Mouse (Mus musculus) kidney, postnatal 0 days (tissue): Measurements from ENCODE around the gene Ttc19. TPM values are rescaled to one million over a fixed set of nuclear protein-coding genes. Genes with fewer than 3 reads are reported as not detected.

ENCODE experiments used
- ATAC-seq: fragments of 200-750 bp; cut with Nextera tagmentation; replicated peaks from 2 replicates; pipeline ENCODE4 v1.8.0; 2017; ENCODE audit warnings: low read depth, moderate number of reproducible peaks, moderate TSS enrichment, moderate library complexity; ENCODE audit not compliant: low FRiP score
- DNase-seq: peaks from one replicate; pipeline ENCODE4 v3.0.0-alpha.2; 2016; ENCODE audit warnings: low spot score
- H3K27ac ChIP-seq: fragments of 300-500 bp; sonication (generic); 2 replicates; pipeline ENCODE4 v1.5.1; 2014; ENCODE audit warnings: mild to moderate bottlenecking
- H3K27me3 ChIP-seq: fragments of 300-500 bp; sonication (generic); 2 replicates; pipeline ENCODE4 v1.6.1; 2014; ENCODE audit warnings: low read length, mixed read lengths; ENCODE audit not compliant: insufficient read depth
- H3K36me3 ChIP-seq: fragments of 300-500 bp; sonication (generic); 2 replicates; pipeline ENCODE4 v1.6.1; 2014; ENCODE audit warnings: low read length, mixed read lengths; ENCODE audit not compliant: insufficient read depth
- H3K4me1 ChIP-seq: fragments of 300-500 bp; sonication (generic); replicated peaks from 2 replicates; pipeline ENCODE4 v1.6.1; 2014; ENCODE audit warnings: antibody characterized with exemption, low read length, mixed read lengths; ENCODE audit not compliant: insufficient read depth
- H3K4me2 ChIP-seq: fragments of 300-500 bp; sonication (generic); 2 replicates; pipeline ENCODE4 v1.6.1; 2014; ENCODE audit warnings: mild to moderate bottlenecking, low read length, moderate library complexity, mixed read lengths
- H3K4me3 ChIP-seq: fragments of 300-500 bp; sonication (generic); replicated peaks from 2 replicates; pipeline ENCODE4 v1.5.1; 2014; ENCODE audit warnings: low read depth, low read length
- H3K9ac ChIP-seq: fragments of 300-500 bp; sonication (generic); 2 replicates; pipeline ENCODE4 v1.6.1; 2014; ENCODE audit warnings: low read depth, low read length
- H3K9me3 ChIP-seq: fragments of 300-500 bp; sonication (generic); replicated peaks from 2 replicates; pipeline ENCODE4 v1.6.1; 2016; ENCODE audit warnings: low read length, inconsistent platforms, mixed read lengths
- CTCF ChIP-seq: IDR thresholded peaks from 2 replicates; pipeline ENCODE4 v1.5.1; 2016; ENCODE audit warnings: antibody characterized with exemption, low read depth, mild to moderate bottlenecking, moderate library complexity
- WGBS: fragments of 180-500 bp; shearing (Covaris S2); extraction: QIAGEN DNeasy Blood & Tissue Kit; methylation state at CpG from one replicate; pipeline ENCODE4 v1.1.7; 2014; 5-methylcytosine and 5-hydroxymethylcytosine counted together
- polyA plus RNA-seq: library from polyadenylated mRNA; unstranded; fragments of >200 nt; fragmentation: Nextera tagmentation; extraction: Ambion mirVana; gene quantifications from 2 replicates; pipeline ENCODE4 v1.2.1, GENCODE M21; 2015

Ttc19 gene
- polyA plus RNA-seq, 1 experiment from 2014 or later: 19.1 TPM

DNA sequence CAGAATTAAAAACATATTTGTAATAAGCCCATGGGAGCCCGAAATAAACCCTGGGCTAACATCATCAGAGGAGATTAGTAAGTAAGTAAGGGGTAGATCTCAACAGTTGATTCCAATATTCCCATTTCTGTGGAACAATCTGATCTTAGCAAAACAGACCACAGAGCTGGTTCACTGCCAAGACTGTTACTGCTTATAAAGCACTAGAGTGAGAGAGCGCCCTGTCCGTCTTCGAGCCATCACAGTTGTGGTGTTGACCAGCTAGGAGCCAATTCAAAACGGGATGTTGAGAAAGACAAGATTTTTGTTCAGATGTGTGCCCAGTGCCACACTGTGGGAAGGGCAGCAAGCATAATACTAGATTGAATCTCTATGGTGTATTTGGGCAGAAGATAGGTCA, 49.9 kb downstream of the Ttc19 start:
- Histone ChIP-seq H3K4me3 (no peak overlapping the region), H3K27ac (no peak overlapping the region), H3K4me1 (no peaks in the 10 kb centered on the region), H3K36me3 (peaks cover 78% of the 10 kb centered on the region), H3K4me2 (no peak overlapping the region), H3K9ac (no peak overlapping the region), H3K27me3 (no peaks in the 10 kb centered on the region), H3K9me3 (no peaks in the 10 kb centered on the region)
- TF ChIP-seq CTCF: no peak
- 90% methylated on average over 5 of the region's 5 CpGs for WGBS
- ATAC-seq (no peak), DNase-seq (no peak)

GRCm38 (mm10) chr11:62332228-62332627, 51.0 kb downstream of the Ttc19 start:
- no peak for TF ChIP-seq CTCF
- Histone ChIP-seq H3K27ac (no peak overlapping the region), H3K4me2 (no peak overlapping the region), H3K9ac (no peak overlapping the region), H3K4me3 (no peak overlapping the region), H3K9me3 (no peaks in the 10 kb centered on the region), H3K27me3 (no peaks in the 10 kb centered on the region), H3K36me3 (peaks cover 73% of the 10 kb centered on the region), H3K4me1 (no peaks in the 10 kb centered on the region)
- DNase-seq (no peak), ATAC-seq (no peak)
- WGBS: 95% methylated on average over 4 of the region's 4 CpGs

GRCm38 (mm10) chr11:62343002-62343401, 61.7 kb downstream of the Ttc19 start:
- no peak for TF ChIP-seq CTCF
- no peak overlapping the region for H3K9ac ChIP-seq
- no peak overlapping the region for H3K27ac ChIP-seq
- no peaks in the 10 kb centered on the region for H3K9me3 ChIP-seq
- H3K27me3 ChIP-seq: no peaks in the 10 kb centered on the region
- H3K4me3 ChIP-seq: no peak overlapping the region
- peaks cover 43% of the 10 kb centered on the region for H3K36me3 ChIP-seq
- no peak for DNase-seq
- no peak for ATAC-seq
- 90% methylated on average over 13 of the region's 13 CpGs for WGBS
- no peak overlapping the region for H3K4me2 ChIP-seq
- no peaks in the 10 kb centered on the region for H3K4me1 ChIP-seq

- WGBS: 81% methylated on average over 4 of the region's 4 CpGs
- Histone ChIP-seq H3K27me3 (no peaks in the 10 kb centered on the region), H3K4me2 (no peak overlapping the region), H3K36me3 (peaks cover 64% of the 10 kb centered on the region), H3K9ac (no peak overlapping the region), H3K4me1 (no peaks in the 10 kb centered on the region), H3K27ac (no peak overlapping the region), H3K4me3 (no peak overlapping the region), H3K9me3 (no peaks in the 10 kb centered on the region)
- no peak for ATAC-seq
- TF ChIP-seq CTCF: no peak
- DNase-seq: no peak
Observed at GRCm38 (mm10) chr11:62351948-62352347, 70.7 kb downstream of the Ttc19 start.

GRCm38 (mm10) chr11:62355216-62355615, 73.9 kb downstream of the Ttc19 start:
- no peak for DNase-seq
- Histone ChIP-seq H3K4me3 (no peak overlapping the region), H3K27me3 (no peaks in the 10 kb centered on the region), H3K9ac (no peak overlapping the region), H3K36me3 (peaks cover 56% of the 10 kb centered on the region), H3K4me1 (no peaks in the 10 kb centered on the region), H3K4me2 (no peak overlapping the region), H3K9me3 (no peaks in the 10 kb centered on the region), H3K27ac (no peak overlapping the region)
- no peak for TF ChIP-seq CTCF
- WGBS: 93% methylated on average over 2 of the region's 2 CpGs
- ATAC-seq: no peak

- Histone ChIP-seq H3K4me3 (no peak overlapping the region), H3K9me3 (no peaks in the 10 kb centered on the region), H3K4me2 (no peak overlapping the region), H3K27me3 (no peaks in the 10 kb centered on the region), H3K36me3 (peaks cover 37% of the 10 kb centered on the region; the same call in 1 of the 2 replicates), H3K27ac (no peak overlapping the region), H3K4me1 (no peaks in the 10 kb centered on the region), H3K9ac (no peak overlapping the region)
- 90% methylated on average over 6 of the region's 6 CpGs for WGBS
- no peak for ATAC-seq
- no peak for TF ChIP-seq CTCF
- DNase-seq: no peak
Observed at GRCm38 (mm10) chr11:62366879-62367278, 85.6 kb downstream of the Ttc19 start.

- Histone ChIP-seq H3K9ac (no peak overlapping the region), H3K36me3 (peaks cover 40% of the 10 kb centered on the region), H3K27me3 (no peaks in the 10 kb centered on the region), H3K4me1 (no peaks in the 10 kb centered on the region), H3K4me2 (no peak overlapping the region), H3K4me3 (no peak overlapping the region), H3K9me3 (no peaks in the 10 kb centered on the region), H3K27ac (no peak overlapping the region)
- no peak for TF ChIP-seq CTCF
- DNase-seq: no peak
- ATAC-seq: no peak
Observed at GRCm38 (mm10) chr11:62369924-62370323, 88.7 kb downstream of the Ttc19 start.
